Mouse (Mus musculus): ENCODE data around the gene Brsk1. TPM values are rescaled to one million over a fixed set of nuclear protein-coding genes. Genes with fewer than 3 reads are reported as not detected.

The Brsk1 gene
- polyA plus RNA-seq, 1 experiment from 2014 or later = 0.71 TPM

- Histone ChIP-seq H3K9ac (ENCODE audit: low read depth, low read length) (peak within 1 kb of the TSS; percentile 67), H3K9me3 (replicated peaks; ENCODE audit: low read length) (no peaks in the 10 kb centered on the region), H3K36me3 (ENCODE audit: insufficient read depth, low read length) (peaks cover 4% of the 10 kb centered on the region; the same call in 1 of the 2 replicates), H3K27me3 (ENCODE audit: insufficient read depth, low read length) (no peaks in the 10 kb centered on the region), H3K27ac (peak within 1 kb of the TSS; percentile 85), H3K4me1 (replicated peaks; ENCODE audit: insufficient read depth, low read length) (peaks cover 15% of the 10 kb centered on the region), H3K4me3 (replicated peaks; ENCODE audit: low read depth, low read length) (peak within 1 kb of the TSS; percentile 57), H3K4me2 (ENCODE audit: low read length) (peak within 1 kb of the TSS; percentile 73)
- ATAC-seq (replicated peaks; ENCODE audit: low FRiP score, low read depth) (peak; percentile 98), DNase-seq (ENCODE audit: low spot score) (peak; percentile 100)
- TF ChIP-seq CTCF (IDR thresholded peaks at IDR 0.05; ENCODE audit: low read depth) = peak; percentile 46
- WGBS = 0% methylated on average over 39 of the region's 44 CpGs
These were observed 49.3 kb downstream of the Brsk1 start, which contains the start of gene Kmt5c for GRCm38 (mm10) chr7:4739544-4740275. Kmt5c (plus strand) TSS chr7:4740115.

DNA sequence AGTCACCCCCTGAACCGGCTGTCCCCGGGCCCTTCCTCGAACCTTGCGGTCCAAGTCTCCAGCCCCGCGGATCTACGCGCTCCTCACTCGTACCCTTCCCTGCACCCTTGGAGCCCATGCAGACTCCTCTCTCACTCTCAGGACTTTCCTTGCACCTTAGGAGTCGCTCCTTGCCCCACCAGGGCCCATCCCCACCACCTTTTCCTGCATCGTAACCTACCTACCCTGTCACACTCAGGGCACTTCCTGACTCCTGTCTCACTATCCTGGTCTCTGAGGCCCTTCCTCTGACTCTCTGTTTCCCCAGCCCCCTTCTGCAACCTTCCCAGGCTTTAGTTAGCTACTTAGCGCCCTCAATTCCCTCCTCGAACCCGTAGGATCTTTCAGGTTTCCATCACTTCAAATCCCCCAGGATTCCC, 49.9 kb downstream of the Brsk1 start:
- H3K4me2 ChIP-seq (ENCODE audit: low read length) = peak overlapping the region; percentile 73
- no peaks in the 10 kb centered on the region for H3K27me3 ChIP-seq (ENCODE audit: insufficient read depth, low read length)
- ATAC-seq (replicated peaks; ENCODE audit: low FRiP score, low read depth) = peak; percentile 10; the same call in 1 of the 2 replicates
- under 1% methylated on average over 14 of the region's 14 CpGs for WGBS
- no peak for TF ChIP-seq CTCF (IDR thresholded peaks at IDR 0.05; ENCODE audit: low read depth)
- peak; percentile 48 for DNase-seq (ENCODE audit: low spot score)
- no peaks in the 10 kb centered on the region for H3K9me3 ChIP-seq (replicated peaks; ENCODE audit: low read length)
- peaks cover 15% of the 10 kb centered on the region for H3K4me1 ChIP-seq (replicated peaks; ENCODE audit: insufficient read depth, low read length)
- H3K36me3 ChIP-seq (ENCODE audit: insufficient read depth, low read length) = peaks cover 4% of the 10 kb centered on the region; the same call in 1 of the 2 replicates
- peak overlapping the region; percentile 85 for H3K27ac ChIP-seq
- peak overlapping the region; percentile 67 for H3K9ac ChIP-seq (ENCODE audit: low read depth, low read length)
- H3K4me3 ChIP-seq (replicated peaks; ENCODE audit: low read depth, low read length) = peak overlapping the region; percentile 57

DNA sequence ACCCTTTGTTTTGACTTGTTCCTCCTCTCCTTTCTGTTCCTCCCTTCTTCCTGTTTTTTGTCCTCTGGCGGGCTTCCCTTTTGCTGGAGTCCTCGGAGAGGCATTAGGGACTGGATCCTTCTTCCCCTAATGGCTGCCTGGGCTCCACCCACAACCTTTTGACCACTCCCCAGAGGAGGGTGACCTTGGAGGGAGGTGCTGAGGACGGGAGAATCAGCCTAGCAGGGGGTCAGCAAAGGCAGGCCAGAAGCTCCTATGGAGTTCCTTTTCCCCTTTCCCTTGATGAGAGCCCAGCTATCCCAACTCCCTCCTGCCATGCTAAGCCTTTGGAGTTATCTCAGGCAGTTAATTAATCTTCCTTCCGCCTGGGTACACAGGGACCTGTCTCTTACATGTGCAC, 50.7 kb downstream of the Brsk1 start:
- Histone ChIP-seq H3K9ac (ENCODE audit: low read depth, low read length) (peak overlapping the region; percentile 67), H3K27ac (peak overlapping the region; percentile 85), H3K4me1 (replicated peaks; ENCODE audit: insufficient read depth, low read length) (peaks cover 15% of the 10 kb centered on the region), H3K9me3 (replicated peaks; ENCODE audit: low read length) (no peaks in the 10 kb centered on the region), H3K36me3 (ENCODE audit: insufficient read depth, low read length) (peaks cover 4% of the 10 kb centered on the region), H3K4me3 (replicated peaks; ENCODE audit: low read depth, low read length) (peak overlapping the region; percentile 57), H3K27me3 (ENCODE audit: insufficient read depth, low read length) (no peaks in the 10 kb centered on the region), H3K4me2 (ENCODE audit: low read length) (peak overlapping the region; percentile 73)
- no peak for TF ChIP-seq CTCF (IDR thresholded peaks at IDR 0.05; ENCODE audit: low read depth)
- ATAC-seq (replicated peaks; ENCODE audit: low FRiP score, low read depth) = no peak
- peak; percentile 79 for DNase-seq (ENCODE audit: low spot score)
- 4% methylated on average over 4 of the region's 4 CpGs for WGBS

DNA sequence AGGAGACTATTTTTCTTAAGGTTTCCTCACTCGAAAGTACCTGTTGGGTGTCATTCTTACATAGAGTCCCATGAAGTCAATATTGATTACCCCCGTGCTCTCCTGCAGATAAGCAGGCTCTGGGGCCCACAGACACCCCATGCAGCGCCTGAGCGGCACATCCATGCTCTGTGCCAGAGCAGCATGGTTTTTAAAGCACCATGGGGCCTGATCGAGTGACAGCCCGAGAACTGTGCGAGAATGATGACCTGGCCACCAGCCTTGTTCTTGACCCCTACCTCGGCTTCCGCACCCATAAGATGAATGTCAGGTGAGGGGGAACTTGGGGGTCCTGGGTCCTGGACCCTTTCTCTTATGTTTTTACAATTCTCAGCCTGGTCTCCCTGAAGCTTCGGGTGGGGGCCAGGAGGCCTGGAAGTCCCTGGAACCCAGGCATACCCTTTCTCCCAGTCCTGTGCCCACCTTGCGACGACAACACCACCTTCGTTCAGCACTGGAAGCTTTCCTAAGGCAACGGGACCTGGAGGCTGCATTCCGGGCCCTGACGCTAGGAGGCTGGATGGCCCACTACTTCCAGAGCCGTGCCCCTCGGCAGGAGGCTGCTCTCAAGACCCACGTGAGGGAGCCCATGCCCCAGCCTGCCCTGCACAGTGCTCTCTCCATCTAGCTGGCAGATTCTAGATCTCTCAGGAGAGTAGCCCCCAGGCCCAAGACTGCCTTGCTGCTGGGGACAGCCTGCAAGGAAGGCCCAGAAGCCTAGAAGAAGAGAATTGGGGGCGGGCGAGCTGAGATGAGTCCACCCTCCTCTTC, 51.5 kb downstream of the Brsk1 start:
- no peaks in the 10 kb centered on the region for H3K27me3 ChIP-seq (ENCODE audit: insufficient read depth, low read length)
- H3K4me1 ChIP-seq (replicated peaks; ENCODE audit: insufficient read depth, low read length) = peaks cover 15% of the 10 kb centered on the region
- peak overlapping the region; percentile 57; the same call in 1 of the 2 replicates for H3K4me3 ChIP-seq (replicated peaks; ENCODE audit: low read depth, low read length)
- ATAC-seq (replicated peaks; ENCODE audit: low FRiP score, low read depth) (no peak), DNase-seq (ENCODE audit: low spot score) (no peak)
- H3K27ac ChIP-seq = peak overlapping the region; percentile 85
- H3K36me3 ChIP-seq (ENCODE audit: insufficient read depth, low read length) = peaks cover 7% of the 10 kb centered on the region
- WGBS = 82% methylated on average over 21 of the region's 21 CpGs
- peak overlapping the region; percentile 67 for H3K9ac ChIP-seq (ENCODE audit: low read depth, low read length)
- H3K9me3 ChIP-seq (replicated peaks; ENCODE audit: low read length) = no peaks in the 10 kb centered on the region
- no peak for TF ChIP-seq CTCF (IDR thresholded peaks at IDR 0.05; ENCODE audit: low read depth)
- peak overlapping the region; percentile 73 for H3K4me2 ChIP-seq (ENCODE audit: low read length)

GRCm38 (mm10) chr7:4742482-4742819, 52.0 kb downstream of the Brsk1 start:
- Histone ChIP-seq H3K9me3 (replicated peaks; ENCODE audit: low read length) (no peaks in the 10 kb centered on the region), H3K4me2 (ENCODE audit: low read length) (0 out of 2 replicates have a peak overlapping the region, but pooled peaks have one; percentile 73), H3K36me3 (ENCODE audit: insufficient read depth, low read length) (peaks cover 7% of the 10 kb centered on the region), H3K27ac (no peak overlapping the region), H3K4me1 (replicated peaks; ENCODE audit: insufficient read depth, low read length) (peaks cover 15% of the 10 kb centered on the region), H3K9ac (ENCODE audit: low read depth, low read length) (no peak overlapping the region), H3K27me3 (ENCODE audit: insufficient read depth, low read length) (no peaks in the 10 kb centered on the region), H3K4me3 (replicated peaks; ENCODE audit: low read depth, low read length) (no peak overlapping the region)
- DNase-seq (ENCODE audit: low spot score) (no peak), ATAC-seq (replicated peaks; ENCODE audit: low FRiP score, low read depth) (no peak)
- 88% methylated on average over 6 of the region's 6 CpGs for WGBS
- TF ChIP-seq CTCF (IDR thresholded peaks at IDR 0.05; ENCODE audit: low read depth) = no peak

DNA sequence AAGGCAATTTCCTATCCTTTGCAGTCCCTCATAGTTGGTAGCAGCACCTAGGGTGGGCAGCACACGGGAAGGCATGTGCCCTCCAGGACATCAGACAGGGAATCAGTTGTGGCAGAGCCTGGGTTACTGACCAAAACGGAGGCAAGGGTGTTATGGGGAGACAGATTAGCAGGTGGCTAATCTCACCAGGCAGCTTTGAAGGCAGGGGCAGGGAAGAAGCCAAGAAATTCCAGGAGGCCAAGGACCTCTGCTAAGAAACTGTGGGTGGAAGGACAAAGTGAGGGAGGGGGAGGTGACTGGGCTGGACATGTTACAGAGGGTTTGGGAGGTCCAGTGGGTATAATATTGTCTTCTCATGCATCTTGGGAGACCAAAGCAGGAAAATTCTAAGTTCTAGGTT, 53.0 kb downstream of the Brsk1 start:
- peak; percentile 53 for DNase-seq (ENCODE audit: low spot score)
- Histone ChIP-seq H3K9ac (ENCODE audit: low read depth, low read length) (no peak overlapping the region), H3K4me2 (ENCODE audit: low read length) (no peak overlapping the region), H3K36me3 (ENCODE audit: insufficient read depth, low read length) (peaks cover 7% of the 10 kb centered on the region), H3K27me3 (ENCODE audit: insufficient read depth, low read length) (no peaks in the 10 kb centered on the region), H3K27ac (no peak overlapping the region), H3K4me1 (replicated peaks; ENCODE audit: insufficient read depth, low read length) (peaks cover 15% of the 10 kb centered on the region), H3K4me3 (replicated peaks; ENCODE audit: low read depth, low read length) (no peak overlapping the region), H3K9me3 (replicated peaks; ENCODE audit: low read length) (no peaks in the 10 kb centered on the region)
- ATAC-seq (replicated peaks; ENCODE audit: low FRiP score, low read depth) = no peak
- no peak for TF ChIP-seq CTCF (IDR thresholded peaks at IDR 0.05; ENCODE audit: low read depth)
- 60% methylated on average over 2 of the region's 2 CpGs for WGBS
